Mouse (Mus musculus) ES-Bruce4 (cell line): ENCODE measurements at regions not wholly inside any gene's neighbourhood (a gene's known extent, or its start where the extent isn't known, plus 50 kb on each side); places are given as distances from the start of the nearest gene placed in this dataset.

ENCODE experiments used
- CTCF ChIP-seq: IDR thresholded peaks from one replicate; pipeline ENCODE4 v1.8.1; 2011; ENCODE audit warnings: low read depth, low read length
- EP300 ChIP-seq: IDR thresholded peaks from 2 replicates; pipeline ENCODE4 v1.6.1; 2011; ENCODE audit warnings: low read depth, low read length; ENCODE audit not compliant: insufficient read depth
- POLR2A ChIP-seq: IDR thresholded peaks from one replicate; pipeline ENCODE4 v1.8.1; 2011; ENCODE audit warnings: low read length; ENCODE audit not compliant: insufficient read depth

DNA sequence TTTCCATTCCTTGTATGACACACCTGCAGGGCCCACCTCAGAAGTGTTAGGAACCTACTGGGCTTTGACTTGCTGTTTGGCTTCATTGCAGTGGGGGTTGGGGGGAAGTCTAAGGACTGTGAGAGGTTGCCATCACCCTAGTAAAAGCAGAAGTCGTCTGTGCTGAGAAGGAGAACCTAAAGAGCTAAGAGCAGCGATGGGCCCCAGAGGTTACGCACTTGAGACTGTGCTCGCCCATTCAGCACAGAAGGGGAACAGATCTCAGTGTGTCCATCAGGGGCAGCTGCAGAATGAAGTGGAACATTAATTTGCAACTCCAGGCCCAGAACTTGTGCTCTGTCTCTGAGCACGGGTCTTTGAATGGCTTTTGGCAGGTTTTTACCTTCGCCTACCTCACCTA lies 267.5 kb upstream of the Cdyl start:
- no peak for TF ChIP-seq CTCF
- no peak for TF ChIP-seq EP300
- TF ChIP-seq POLR2A, result no peak
